Mouse (Mus musculus): ENCODE data around the gene Coasy. TPM values are rescaled to one million over a fixed set of nuclear protein-coding genes. Genes with fewer than 3 reads are reported as not detected.

Coasy gene
- 7.8 TPM for polyA plus RNA-seq (2017; shearing (Covaris generic))

GRCm38 (mm10) chr11:101082208-101083082 is at the start of gene Coasy:
Gene Coasy (plus strand): TSS chr11:101082565.

GRCm38 (mm10) chr11:101069391-101070188 is 12.8 kb upstream of the Coasy start, which contains the start of gene Naglu:
Gene Naglu (plus strand): TSS chr11:101070012.

GRCm38 (mm10) chr11:101078121-101078520 is 4.2 kb upstream of the Coasy start, which contains the start of gene Hsd17b1:
Gene Hsd17b1 (plus strand): TSS chr11:101078411.

GRCm38 (mm10) chr11:101086756-101087681 is 4.7 kb downstream of the Coasy start, which contains the start of gene Mlx:
Gene Mlx (plus strand): TSS chr11:101087277.

GRCm38 (mm10) chr11:101095314-101096024 is 13.1 kb downstream of the Coasy start, which contains the start of gene Psmc3ip:
Gene Psmc3ip (minus strand): TSS chr11:101095436.

GRCm38 (mm10) chr11:101119761-101120544 is 37.6 kb downstream of the Coasy start, which contains the start of the genes Retreg3 and Tubg1:
Gene Retreg3 (minus strand): TSS chr11:101119893.
Gene Tubg1 (plus strand): TSS chr11:101119938.

Other genes starting within 250 kb of the Coasy start
- gene Stat5b, start 231.8 kb upstream of the Coasy start, polyA plus RNA-seq (2017; shearing (Covaris generic)): 293 TPM
- 161 TPM for gene Stat5a, start 223.2 kb upstream of the Coasy start, polyA plus RNA-seq (2017; shearing (Covaris generic))
- gene Stat3, start 143.0 kb upstream of the Coasy start, polyA plus RNA-seq (2017; shearing (Covaris generic)): 338 TPM
- not detected for gene Cavin1, start 111.7 kb upstream of the Coasy start, polyA plus RNA-seq (2017; shearing (Covaris generic))
- gene Atp6v0a1, start 73.1 kb upstream of the Coasy start, polyA plus RNA-seq (2017; shearing (Covaris generic)): 1.00 TPM
- gene Naglu, start 12.6 kb upstream of the Coasy start, polyA plus RNA-seq (2017; shearing (Covaris generic)): 7.1 TPM
- gene Hsd17b1, start 4.2 kb upstream of the Coasy start, polyA plus RNA-seq (2017; shearing (Covaris generic)): not detected
- gene Mlx, start 4.7 kb downstream of the Coasy start, polyA plus RNA-seq (2017; shearing (Covaris generic)): 56.1 TPM
- gene Psmc3ip, start 12.9 kb downstream of the Coasy start, polyA plus RNA-seq (2017; shearing (Covaris generic)): 4.1 TPM
- 58.4 TPM for gene Retreg3, start 37.3 kb downstream of the Coasy start, polyA plus RNA-seq (2017; shearing (Covaris generic))
- gene Tubg1, start 37.4 kb downstream of the Coasy start, polyA plus RNA-seq (2017; shearing (Covaris generic)): 12.5 TPM
- gene Tubg2, start 73.3 kb downstream of the Coasy start, polyA plus RNA-seq (2017; shearing (Covaris generic)): 1.1 TPM
- gene Cntnap1, start 88.0 kb downstream of the Coasy start, polyA plus RNA-seq (2017; shearing (Covaris generic)): 0.21 TPM
- gene Plekhh3, start 88.8 kb downstream of the Coasy start, polyA plus RNA-seq (2017; shearing (Covaris generic)): 0.15 TPM
- gene Ccr10, start 92.9 kb downstream of the Coasy start, polyA plus RNA-seq (2017; shearing (Covaris generic)): 0.94 TPM
- 82.5 TPM for gene Ezh1, start 143.9 kb downstream of the Coasy start, polyA plus RNA-seq (2017; shearing (Covaris generic))
- not detected for gene Ramp2, start 163.5 kb downstream of the Coasy start, polyA plus RNA-seq (2017; shearing (Covaris generic))
- gene Vps25, start 171.1 kb downstream of the Coasy start, polyA plus RNA-seq (2017; shearing (Covaris generic)): 78.1 TPM
- 0.62 TPM for gene Wnk4, start 178.0 kb downstream of the Coasy start, polyA plus RNA-seq (2017; shearing (Covaris generic))
- not detected for gene Cntd1, start 196.4 kb downstream of the Coasy start, polyA plus RNA-seq (2017; shearing (Covaris generic))
- 41.6 TPM for gene Coa3, start 196.5 kb downstream of the Coasy start, polyA plus RNA-seq (2017; shearing (Covaris generic))
- 194 TPM for gene Becn1, start 219.7 kb downstream of the Coasy start, polyA plus RNA-seq (2017; shearing (Covaris generic))
- gene Psme3, start 233.6 kb downstream of the Coasy start, polyA plus RNA-seq (2017; shearing (Covaris generic)): 157 TPM
- 3.6 TPM for gene Aoc2, start 242.5 kb downstream of the Coasy start, polyA plus RNA-seq (2017; shearing (Covaris generic))
- gene Aoc3, start 248.0 kb downstream of the Coasy start, polyA plus RNA-seq (2017; shearing (Covaris generic)): not detected